Mouse (Mus musculus) midbrain, embryonic 13.5 days (tissue): Measurements from ENCODE around the gene Fam76b. TPM values are rescaled to one million over a fixed set of nuclear protein-coding genes. Genes with fewer than 3 reads are reported as not detected.
"Not testable (repeated sequence)": the region's sequence is repeated elsewhere in the genome, so short reads cannot be mapped to it uniquely, and the experiment has no call there.

ENCODE experiments used
- ATAC-seq: fragments of 200-750 bp; cut with Nextera tagmentation; 2 replicates; pipeline ENCODE4 v1.8.0; 2017; ENCODE audit warnings: mild to moderate bottlenecking, moderate TSS enrichment, moderate library complexity
- H3K27ac ChIP-seq: fragments of 300-500 bp; sonication (generic); 2 replicates; pipeline ENCODE4 v1.5.1; 2015; ENCODE audit warnings: inconsistent platforms, mild to moderate bottlenecking, moderate library complexity
- H3K27me3 ChIP-seq: fragments of 300-500 bp; sonication (generic); 2 replicates; pipeline ENCODE4 v1.6.1; 2015; ENCODE audit warnings: mild to moderate bottlenecking, inconsistent platforms
- H3K36me3 ChIP-seq: fragments of 300-500 bp; sonication (generic); 2 replicates; pipeline ENCODE4 v1.6.1; 2015; ENCODE audit warnings: mild to moderate bottlenecking, inconsistent platforms
- H3K4me1 ChIP-seq: fragments of 300-500 bp; sonication (generic); replicated peaks from 2 replicates; pipeline ENCODE4 v1.6.1; 2015; ENCODE audit warnings: inconsistent platforms
- H3K4me2 ChIP-seq: fragments of 300-500 bp; sonication (generic); replicated peaks from 2 replicates; pipeline ENCODE4 v1.6.1; 2015; ENCODE audit warnings: moderate library complexity, mild to moderate bottlenecking, inconsistent platforms
- H3K4me3 ChIP-seq: fragments of 300-500 bp; sonication (generic); replicated peaks from 2 replicates; pipeline ENCODE4 v1.5.1; 2015; ENCODE audit warnings: mild to moderate bottlenecking, inconsistent platforms
- H3K9ac ChIP-seq: fragments of 300-500 bp; sonication (generic); replicated peaks from 2 replicates; pipeline ENCODE4 v1.6.1; 2015; ENCODE audit warnings: mild to moderate bottlenecking, inconsistent platforms
- H3K9me3 ChIP-seq: fragments of 300-500 bp; sonication (generic); 2 replicates; pipeline ENCODE4 v1.6.1; 2016; ENCODE audit warnings: mild to moderate bottlenecking, inconsistent platforms
- WGBS: fragments of 180-500 bp; shearing (Covaris S2); methylation state at CpG from one replicate; pipeline ENCODE4 v1.1.7; 2015; 5-methylcytosine and 5-hydroxymethylcytosine counted together
- polyA plus RNA-seq: library from polyadenylated mRNA; unstranded; fragments of >200 nt; fragmentation: Nextera tagmentation; extraction: Ambion mirVana; gene quantifications from 2 replicates; pipeline ENCODE4 v1.2.1, GENCODE M21; 2015

Gene Fam76b
- 25.9 and 26.3 TPM in 2 replicates for polyA plus RNA-seq

GRCm38 (mm10) chr9:13827406-13828086, at the start of gene Fam76b:
Gene Fam76b (plus strand): TSS chr9:13827716.
- Histone ChIP-seq H3K36me3 (peaks cover 20% of the 10 kb centered on the region), H3K4me1 (peaks cover 43% of the 10 kb centered on the region), H3K9me3 (no peaks in the 10 kb centered on the region), H3K27me3 (no peaks in the 10 kb centered on the region), H3K4me2 (peak within 1 kb of the TSS; percentile 83), H3K9ac (peak within 1 kb of the TSS; percentile 94), H3K4me3 (peak within 1 kb of the TSS; percentile 83), H3K27ac (peak within 1 kb of the TSS; percentile 99)
- peak; percentile 95 for ATAC-seq
- under 1% methylated on average over 66 of the region's 67 CpGs for WGBS

DNA sequence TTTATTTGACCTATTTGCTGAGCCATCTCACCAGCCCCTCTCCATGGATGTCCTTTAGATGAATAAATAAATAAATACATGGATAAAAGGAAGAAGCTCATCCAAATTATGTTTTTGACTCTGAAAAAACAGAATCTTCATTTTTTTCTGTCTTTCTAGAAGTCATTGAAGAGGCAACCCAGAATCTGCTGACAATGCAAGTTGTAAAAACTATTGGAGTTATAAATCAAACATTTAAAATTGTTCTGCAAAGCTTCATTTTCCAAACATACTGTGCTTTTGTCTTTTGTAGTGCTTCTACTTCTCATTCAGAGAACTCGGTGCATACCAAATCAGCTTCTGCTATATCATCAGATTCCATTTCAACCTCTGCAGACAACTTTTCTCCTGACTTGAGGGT, 45.5 kb upstream of the Fam76b start:
- H3K4me2 ChIP-seq: no peak overlapping the region
- H3K4me1 ChIP-seq: no peaks in the 10 kb centered on the region
- 100% methylated on average over 1 of the region's 1 CpGs for WGBS
- H3K27ac ChIP-seq: no peak overlapping the region
- ATAC-seq: no peak
- H3K36me3 ChIP-seq: peaks cover 14% of the 10 kb centered on the region
- H3K27me3 ChIP-seq: no peaks in the 10 kb centered on the region
- no peaks in the 10 kb centered on the region for H3K9me3 ChIP-seq
- H3K9ac ChIP-seq: no peak overlapping the region
- no peak overlapping the region for H3K4me3 ChIP-seq

DNA sequence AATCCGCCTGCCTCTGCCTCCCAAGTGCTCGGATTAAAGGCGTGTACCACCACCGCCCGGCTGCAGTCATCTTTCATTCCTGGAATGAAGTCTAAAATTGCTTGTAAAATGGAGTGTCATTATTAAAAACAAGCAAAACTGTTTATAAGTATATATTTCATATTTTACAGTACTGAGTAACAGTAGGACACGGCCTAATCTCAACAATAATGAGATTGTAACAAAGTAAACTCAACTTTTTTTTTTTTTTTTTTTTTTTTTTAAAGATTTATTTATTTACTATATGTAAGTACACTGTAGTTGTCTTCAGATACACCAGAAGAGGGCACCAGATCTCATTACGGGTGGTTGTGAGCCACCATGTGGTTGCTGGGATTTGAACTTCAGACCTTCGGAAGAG, 36.7 kb upstream of the Fam76b start:
- H3K4me2 ChIP-seq, H3K9ac ChIP-seq, H3K4me1 ChIP-seq: not testable (repeated sequence)

GRCm38 (mm10) chr9:13794302-13794701, 33.2 kb upstream of the Fam76b start:
- H3K4me1 ChIP-seq: no peaks in the 10 kb centered on the region
- ATAC-seq: no peak
- no peak overlapping the region for H3K9ac ChIP-seq
- no peak overlapping the region for H3K4me3 ChIP-seq
- no peak overlapping the region for H3K4me2 ChIP-seq
- 73% methylated on average over 1 of the region's 1 CpGs for WGBS
- H3K27me3 ChIP-seq: no peaks in the 10 kb centered on the region
- H3K36me3 ChIP-seq: peaks cover 44% of the 10 kb centered on the region
- no peaks in the 10 kb centered on the region for H3K9me3 ChIP-seq
- no peak overlapping the region for H3K27ac ChIP-seq

More for the DNA sequence above, 36.7 kb upstream of the Fam76b start:
- not testable (repeated sequence) for H3K4me3 ChIP-seq, H3K9me3 ChIP-seq, ATAC-seq, H3K27me3 ChIP-seq, H3K27ac ChIP-seq
- WGBS: 96% methylated on average over 8 of the region's 8 CpGs
- peaks cover 45% of the 10 kb centered on the region for H3K36me3 ChIP-seq

- no peak for ATAC-seq
- Histone ChIP-seq H3K36me3 (peaks cover 44% of the 10 kb centered on the region), H3K27me3 (no peaks in the 10 kb centered on the region), H3K4me2 (no peak overlapping the region), H3K27ac (no peak overlapping the region), H3K9ac (no peak overlapping the region), H3K4me3 (no peak overlapping the region), H3K9me3 (no peaks in the 10 kb centered on the region), H3K4me1 (no peaks in the 10 kb centered on the region)
- WGBS: 93% methylated on average over 2 of the region's 2 CpGs
These were observed 32.8 kb upstream of the Fam76b start for GRCm38 (mm10) chr9:13794756-13795155.

GRCm38 (mm10) chr9:13804480-13804879, 23.0 kb upstream of the Fam76b start:
- H3K9me3 ChIP-seq: no peaks in the 10 kb centered on the region
- H3K4me3 ChIP-seq: no peak overlapping the region
- WGBS: 74% methylated on average over 1 of the region's 1 CpGs
- no peak overlapping the region for H3K27ac ChIP-seq
- H3K27me3 ChIP-seq: no peaks in the 10 kb centered on the region
- H3K9ac ChIP-seq: no peak overlapping the region
- ATAC-seq: no peak
- no peak overlapping the region for H3K4me2 ChIP-seq
- H3K4me1 ChIP-seq: no peaks in the 10 kb centered on the region
- H3K36me3 ChIP-seq: peaks cover 76% of the 10 kb centered on the region

- Histone ChIP-seq H3K4me2 (no peak overlapping the region), H3K4me1 (no peaks in the 10 kb centered on the region), H3K4me3 (no peak overlapping the region), H3K36me3 (peaks cover 81% of the 10 kb centered on the region), H3K27ac (no peak overlapping the region), H3K27me3 (no peaks in the 10 kb centered on the region), H3K9ac (no peak overlapping the region), H3K9me3 (no peaks in the 10 kb centered on the region)
- no peak for ATAC-seq
- WGBS: 96% methylated on average over 7 of the region's 7 CpGs
These were observed 20.7 kb upstream of the Fam76b start for GRCm38 (mm10) chr9:13806854-13807253.

DNA sequence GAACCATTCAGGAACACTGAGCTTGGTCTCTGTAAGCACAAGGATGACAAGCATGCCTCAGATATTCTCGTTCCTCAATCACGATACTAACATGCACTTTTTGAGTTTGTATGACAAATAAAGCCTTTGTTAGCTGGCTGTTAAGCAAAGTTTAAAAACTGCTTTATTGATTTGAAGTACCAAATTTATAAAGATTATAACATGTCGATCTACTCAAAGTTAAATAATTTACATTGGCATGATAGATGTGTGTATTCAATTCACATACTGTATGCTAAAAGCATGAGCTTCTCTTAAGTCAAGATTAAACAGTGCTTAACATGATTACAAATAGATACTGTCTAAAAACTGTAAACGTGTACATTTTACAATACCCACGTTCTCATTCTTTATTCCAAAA, 19.9 kb upstream of the Fam76b start:
- H3K4me1 ChIP-seq: no peaks in the 10 kb centered on the region
- peaks cover 81% of the 10 kb centered on the region for H3K36me3 ChIP-seq
- H3K4me2 ChIP-seq: no peak overlapping the region
- H3K9ac ChIP-seq: no peak overlapping the region
- H3K27ac ChIP-seq: no peak overlapping the region
- H3K27me3 ChIP-seq: no peaks in the 10 kb centered on the region
- no peaks in the 10 kb centered on the region for H3K9me3 ChIP-seq
- 95% methylated on average over 5 of the region's 5 CpGs for WGBS
- no peak overlapping the region for H3K4me3 ChIP-seq
- ATAC-seq: no peak

- ATAC-seq: no peak
- Histone ChIP-seq H3K4me2 (no peak overlapping the region), H3K9ac (no peak overlapping the region), H3K36me3 (peaks cover 67% of the 10 kb centered on the region), H3K9me3 (no peaks in the 10 kb centered on the region), H3K27me3 (no peaks in the 10 kb centered on the region), H3K27ac (no peak overlapping the region), H3K4me3 (no peak overlapping the region), H3K4me1 (no peaks in the 10 kb centered on the region)
These were observed 17.6 kb upstream of the Fam76b start for GRCm38 (mm10) chr9:13809937-13810336.

DNA sequence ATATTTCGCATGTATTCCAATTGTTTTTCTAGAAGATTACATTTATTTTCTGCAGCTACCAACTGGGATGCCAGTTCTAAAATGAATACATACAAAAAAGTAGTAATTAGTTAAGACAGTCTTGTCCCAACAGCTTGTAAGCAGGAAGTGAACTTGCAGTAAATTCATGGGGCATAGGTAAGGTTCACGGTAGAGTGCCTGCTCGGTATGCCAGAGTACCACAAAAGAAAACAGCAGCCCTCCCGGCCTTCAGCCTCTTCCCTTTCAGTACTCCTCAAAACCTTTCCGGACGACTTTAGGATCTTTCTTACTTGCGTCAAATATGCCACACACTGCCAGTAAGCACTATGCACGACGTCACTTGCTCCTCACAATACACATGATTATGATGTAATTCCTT, 9.1 kb upstream of the Fam76b start:
- Histone ChIP-seq H3K27ac (no peak overlapping the region), H3K4me1 (0 out of 2 replicates have a peak, but pooled peaks cover 2% of the 10 kb centered on the region), H3K4me2 (no peak overlapping the region), H3K4me3 (no peak overlapping the region), H3K27me3 (no peaks in the 10 kb centered on the region), H3K9me3 (no peaks in the 10 kb centered on the region), H3K36me3 (peaks cover 59% of the 10 kb centered on the region), H3K9ac (no peak overlapping the region)
- 80% methylated on average over 9 of the region's 9 CpGs for WGBS
- no peak for ATAC-seq

DNA sequence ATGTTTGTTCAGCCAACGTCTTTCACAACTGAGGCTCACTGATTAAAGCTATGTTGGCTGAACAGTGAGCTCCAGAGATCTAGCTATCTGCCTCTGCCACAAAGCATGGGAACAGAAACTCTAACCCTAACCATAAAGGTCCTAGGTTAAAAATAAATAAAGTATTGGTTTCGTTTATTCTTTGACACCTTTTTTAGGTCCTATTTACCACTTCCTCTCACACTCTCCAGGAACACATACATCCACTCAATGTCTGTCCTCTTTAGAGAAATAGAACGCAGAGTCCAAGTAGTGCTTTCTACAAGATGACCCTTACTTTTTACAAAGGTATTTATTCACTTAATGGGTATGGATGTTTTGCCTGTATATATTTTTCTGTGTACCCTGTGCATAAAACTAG, 6.7 kb upstream of the Fam76b start:
- Histone ChIP-seq H3K27ac (no peak overlapping the region), H3K9me3 (no peaks in the 10 kb centered on the region), H3K4me3 (no peak overlapping the region), H3K36me3 (peaks cover 49% of the 10 kb centered on the region), H3K9ac (no peak overlapping the region), H3K4me1 (peaks cover 22% of the 10 kb centered on the region), H3K27me3 (no peaks in the 10 kb centered on the region), H3K4me2 (no peak overlapping the region)
- no peak for ATAC-seq
- 95% methylated on average over 3 of the region's 3 CpGs for WGBS

- 7% methylated on average over 8 of the region's 8 CpGs for WGBS
- ATAC-seq: no peak
- Histone ChIP-seq H3K36me3 (peaks cover 10% of the 10 kb centered on the region), H3K27ac (peak overlapping the region; percentile 98; the same call in 1 of the 2 replicates), H3K9me3 (no peaks in the 10 kb centered on the region), H3K27me3 (no peaks in the 10 kb centered on the region), H3K4me2 (peak overlapping the region; percentile 70), H3K4me1 (peaks cover 41% of the 10 kb centered on the region), H3K9ac (peak overlapping the region; percentile 89), H3K4me3 (peak overlapping the region; percentile 83)
These were observed 1.6 kb upstream of the Fam76b start for GRCm38 (mm10) chr9:13825896-13826295.

DNA sequence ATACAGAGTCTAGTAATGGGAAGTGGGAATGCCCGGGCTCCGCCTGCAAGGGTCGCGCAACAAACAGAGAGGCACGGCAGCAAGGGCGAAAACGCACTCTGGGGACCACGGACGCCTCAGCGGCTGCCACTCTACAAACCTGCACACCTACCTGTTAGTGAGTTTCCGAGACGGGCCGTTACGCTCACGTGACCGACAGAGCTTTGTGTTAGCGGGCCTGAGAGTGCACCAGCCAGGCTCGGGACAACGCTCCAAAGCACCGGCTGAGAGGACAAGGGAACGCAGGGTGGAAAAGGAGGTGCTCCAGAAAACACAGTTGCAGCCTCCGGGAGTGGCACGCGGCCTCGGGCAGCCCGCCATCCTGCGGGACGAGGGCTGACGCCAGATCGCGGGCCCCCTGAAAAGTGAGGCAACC, 1.1 kb upstream of the Fam76b start:
- under 1% methylated on average over 31 of the region's 31 CpGs for WGBS
- Histone ChIP-seq H3K36me3 (peaks cover 10% of the 10 kb centered on the region), H3K27ac (peak overlapping the region; percentile 98), H3K9me3 (no peaks in the 10 kb centered on the region), H3K9ac (peak overlapping the region; percentile 89), H3K4me2 (peak overlapping the region; percentile 70), H3K4me1 (peaks cover 44% of the 10 kb centered on the region), H3K27me3 (no peaks in the 10 kb centered on the region), H3K4me3 (peak overlapping the region; percentile 83)
- ATAC-seq: peak; percentile 43
